Mouse (Mus musculus): Measurements from ENCODE around the gene Specc1.
A peak's percentile ranks its signal among the peaks of the same experiment; 100 is the strongest.
"Not testable (repeated sequence)": the region's sequence is repeated elsewhere in the genome, so short reads cannot be mapped to it uniquely, and the experiment has no call there.

Specc1 gene

GRCm38 (mm10) chr11:61956572-61957295 is at the start of gene Specc1:
Specc1 (plus strand) TSS chr11:61956763.
- DNase-seq (ENCODE audit: low read depth, low spot score) = peak; percentile 64

DNA sequence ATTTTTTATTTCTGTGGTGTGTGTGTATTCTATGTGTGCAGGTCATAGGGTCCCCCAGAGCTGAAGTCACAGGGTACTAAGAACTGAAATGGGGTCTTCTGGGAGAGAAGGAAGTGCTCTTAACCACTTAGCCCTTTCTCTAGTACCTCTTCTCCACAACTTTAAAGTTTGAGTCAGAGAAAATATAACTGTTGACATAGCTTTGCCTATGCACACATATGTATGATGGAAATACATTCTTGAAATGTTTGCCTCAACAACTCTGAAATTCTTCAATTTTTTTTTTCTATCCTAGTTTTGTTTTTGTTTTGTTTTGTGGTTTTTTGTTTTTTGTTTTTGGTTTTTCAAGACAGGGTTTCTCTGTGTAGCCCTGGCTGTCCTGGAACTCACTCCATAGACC is 48.2 kb upstream of the Specc1 start:
- no peak for DNase-seq (ENCODE audit: low read depth, low spot score)

- DNase-seq (ENCODE audit: low read depth, low spot score) = peak; percentile 49
Observed at GRCm38 (mm10) chr11:61919702-61920101, 36.9 kb upstream of the Specc1 start.

- peak; percentile 36 for DNase-seq (ENCODE audit: low read depth, low spot score)
Observed at GRCm38 (mm10) chr11:61923309-61923708, 33.3 kb upstream of the Specc1 start.

DNA sequence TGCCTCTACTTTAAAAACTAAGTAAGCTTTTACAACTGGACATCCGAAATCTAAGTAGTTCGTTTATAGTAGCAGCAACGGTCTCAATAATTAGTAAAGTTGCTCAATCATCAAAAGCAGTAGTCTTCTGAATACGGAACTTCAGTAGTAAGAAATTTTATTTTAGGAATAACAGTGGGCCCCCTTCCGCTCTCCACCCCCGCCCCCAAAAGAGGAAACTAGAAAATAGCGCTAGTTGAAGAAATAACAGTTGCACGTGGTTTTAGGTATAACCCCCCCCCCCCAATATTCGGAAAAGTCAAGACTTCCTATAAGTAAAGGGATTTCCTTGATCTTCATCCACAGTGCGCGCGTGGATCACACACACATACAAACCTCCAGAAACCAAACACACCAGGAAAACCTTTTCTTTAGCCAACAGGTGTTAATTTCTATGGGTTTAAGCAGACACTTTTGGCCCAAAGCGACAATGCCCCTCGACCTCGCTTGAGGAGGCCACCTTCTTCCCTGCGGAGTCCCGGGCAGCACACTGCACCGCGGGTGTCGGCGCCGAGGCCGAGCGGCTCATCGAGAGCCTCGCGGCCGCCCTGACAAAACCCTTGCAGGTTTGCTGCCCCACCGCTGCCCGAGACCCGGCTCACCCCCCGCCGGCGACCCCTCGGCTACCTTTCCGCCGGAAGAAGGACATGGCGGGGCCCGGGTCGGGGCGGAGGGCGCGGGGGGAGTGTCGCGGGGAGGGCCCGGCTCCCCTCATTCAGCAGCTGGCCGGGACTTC is 27.1 kb upstream of the Specc1 start:
- no peak for DNase-seq (ENCODE audit: low read depth, low spot score)

DNA sequence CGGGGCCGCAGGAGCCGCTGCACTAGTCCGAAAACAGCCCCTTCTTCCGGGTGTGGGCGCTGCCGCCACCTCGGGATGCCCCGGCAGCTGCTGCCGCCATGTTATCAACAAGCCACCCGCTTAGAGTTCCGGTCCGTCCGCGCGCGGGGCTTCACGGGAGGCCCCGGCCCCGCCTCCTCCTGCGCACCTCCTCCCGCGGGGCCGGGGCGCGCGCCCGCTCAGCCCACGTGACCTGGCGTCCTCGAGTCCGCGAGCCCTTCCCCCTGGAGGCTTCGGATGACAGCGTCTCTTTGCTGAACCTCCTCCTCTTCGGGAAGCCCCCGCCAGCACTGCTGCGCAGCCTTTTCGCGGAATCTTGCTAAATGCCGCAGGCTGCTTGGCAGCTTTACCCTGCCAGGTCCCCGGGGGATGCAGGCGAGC is 26.5 kb upstream of the Specc1 start, which contains the start of gene Akap10:
Gene Akap10, minus strand, starts transcription at position 155 of the 420 bp plus-strand sequence.
- peak; percentile 93 for DNase-seq (ENCODE audit: low read depth, low spot score)

DNA sequence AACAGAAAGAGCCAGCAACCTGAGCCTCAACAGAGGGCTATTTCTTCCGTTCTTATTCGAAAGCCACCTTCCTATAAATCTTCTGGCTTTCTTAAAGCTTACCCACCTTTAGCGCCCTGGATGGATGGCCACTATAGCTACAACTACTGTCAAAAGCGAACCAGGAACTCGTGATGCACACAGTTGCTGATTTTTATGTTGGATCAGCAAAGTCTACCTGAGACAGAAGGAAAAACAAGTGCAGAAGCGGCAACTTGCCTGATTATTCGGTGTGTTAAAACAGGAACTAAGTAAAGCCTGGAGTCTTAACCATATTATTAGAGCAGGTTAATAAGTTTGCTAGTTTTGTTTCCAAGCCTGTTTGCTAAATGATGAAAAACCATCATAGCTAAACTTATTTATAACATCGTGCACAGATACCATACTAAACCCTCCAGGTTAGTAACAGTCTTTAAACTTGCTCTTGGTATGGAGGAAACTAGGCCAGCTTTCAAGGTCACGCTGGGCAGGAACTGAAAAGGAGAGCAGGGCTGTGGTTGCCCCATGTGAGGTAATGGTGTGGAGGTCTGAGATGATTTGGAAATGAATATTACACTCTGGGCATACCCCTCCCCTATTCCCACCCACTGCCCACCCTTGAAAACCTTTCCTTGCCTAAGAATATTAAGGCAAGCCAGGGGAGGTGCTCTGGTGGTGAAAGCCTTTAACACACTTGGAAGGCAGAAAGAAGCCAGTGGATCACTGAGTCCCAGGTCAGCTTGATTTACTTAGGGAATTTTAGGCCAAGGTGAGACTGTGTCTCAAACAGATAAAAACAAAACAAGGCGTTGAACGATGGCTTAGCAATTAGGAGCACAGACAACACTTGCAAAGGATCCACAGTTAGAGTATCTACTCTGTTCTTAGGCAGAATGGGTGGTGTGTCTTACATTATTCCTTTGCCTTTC is 25.6 kb upstream of the Specc1 start:
- DNase-seq (ENCODE audit: low read depth, low spot score) = no peak

- DNase-seq (ENCODE audit: low read depth, low spot score) = no peak
Observed at GRCm38 (mm10) chr11:61937761-61938160, 18.8 kb upstream of the Specc1 start.

GRCm38 (mm10) chr11:61942903-61943302 is 13.7 kb upstream of the Specc1 start:
- DNase-seq (ENCODE audit: low read depth, low spot score) = no peak

DNA sequence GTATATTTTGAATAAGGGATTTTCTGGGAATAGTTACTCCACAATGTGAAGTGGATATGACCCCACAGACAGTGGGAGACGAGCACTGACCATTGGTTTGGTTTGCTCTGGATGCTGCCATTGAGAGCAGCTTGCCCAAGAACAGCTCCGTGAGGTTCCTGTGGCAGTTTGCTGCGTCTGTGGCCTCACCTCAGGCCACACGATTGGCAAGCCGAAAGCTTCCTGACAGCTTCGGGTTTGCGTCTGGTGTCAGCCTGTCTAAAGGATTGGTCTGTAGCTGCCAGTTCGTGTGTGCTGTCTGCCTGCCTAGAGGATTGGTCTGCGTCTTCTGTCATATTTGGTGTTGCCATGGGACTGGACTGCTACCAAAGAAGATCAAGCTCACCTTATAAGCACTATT is 12.1 kb upstream of the Specc1 start:
- DNase-seq (ENCODE audit: low read depth, low spot score) = no peak

GRCm38 (mm10) chr11:61946608-61947007 is 10.0 kb upstream of the Specc1 start:
- DNase-seq (ENCODE audit: low read depth, low spot score) = no peak

- DNase-seq (ENCODE audit: low read depth, low spot score) = no peak
Observed at GRCm38 (mm10) chr11:61949315-61949714, 7.2 kb upstream of the Specc1 start.

GRCm38 (mm10) chr11:61950632-61951031 is 5.9 kb upstream of the Specc1 start:
- no peak for DNase-seq (ENCODE audit: low read depth, low spot score)

- no peak for DNase-seq (ENCODE audit: low read depth, low spot score)
Observed at GRCm38 (mm10) chr11:61955136-61955535, 1.4 kb upstream of the Specc1 start.

- no peak for DNase-seq (ENCODE audit: low read depth, low spot score)
Observed at GRCm38 (mm10) chr11:61955951-61956350, 612 bp upstream of the Specc1 start.

- DNase-seq (ENCODE audit: low read depth, low spot score) = peak; percentile 54
Observed at GRCm38 (mm10) chr11:61957296-61957813, 792 bp downstream of the Specc1 start.

GRCm38 (mm10) chr11:61958706-61959105 is 2.1 kb downstream of the Specc1 start:
- not testable (repeated sequence) for DNase-seq (ENCODE audit: low read depth, low spot score)

- no peak for DNase-seq (ENCODE audit: low read depth, low spot score)
Observed at GRCm38 (mm10) chr11:61960096-61960495, 3.5 kb downstream of the Specc1 start.

DNA sequence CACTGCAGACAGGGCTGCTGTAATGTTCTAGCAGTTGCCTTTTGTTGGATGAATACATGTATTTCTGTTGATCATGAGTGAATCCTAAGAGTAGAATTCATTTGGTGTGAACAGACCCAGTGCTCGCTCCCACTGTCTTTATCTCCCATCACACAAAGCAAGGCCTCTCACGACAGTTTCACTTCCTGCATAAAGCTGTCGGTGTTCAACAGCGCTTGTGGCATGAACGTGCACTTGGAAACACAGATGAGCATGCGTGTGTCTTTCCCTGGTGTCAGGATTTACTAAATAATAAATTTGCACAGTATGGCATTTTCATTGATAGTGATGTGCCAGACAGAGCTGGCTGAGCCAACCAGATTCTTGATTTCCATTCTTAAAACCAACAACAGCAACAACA is 6.1 kb downstream of the Specc1 start:
- no peak for DNase-seq (ENCODE audit: low read depth, low spot score)

- DNase-seq (ENCODE audit: low read depth, low spot score) = no peak
Observed at GRCm38 (mm10) chr11:61963193-61963592, 6.6 kb downstream of the Specc1 start.

DNA sequence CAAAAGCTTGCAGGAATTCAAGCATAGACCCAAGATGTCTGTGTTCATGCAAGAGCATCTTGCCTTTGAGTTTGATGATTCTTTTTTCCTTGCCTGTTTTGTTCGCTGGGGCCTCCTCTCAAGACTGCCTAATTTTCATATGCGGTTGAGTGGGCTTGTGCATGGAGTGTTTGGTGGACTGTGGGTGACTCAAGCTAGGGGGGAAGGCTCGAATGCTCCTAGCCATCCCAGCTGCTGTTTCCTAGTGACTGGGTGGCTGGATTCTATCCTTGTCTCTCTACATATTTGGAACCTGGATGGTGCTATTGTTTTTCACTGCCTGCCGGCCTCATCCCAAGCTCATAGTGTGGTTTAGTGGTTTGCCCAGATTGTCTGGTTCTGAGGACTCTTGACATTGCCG is 8.0 kb downstream of the Specc1 start:
- peak; percentile 41 for DNase-seq (ENCODE audit: low read depth, low spot score)

All from telencephalon, adult 2 months (tissue).